Mouse (Mus musculus) forebrain, embryonic 13.5 days (tissue): Measurements from ENCODE around the gene Exph5. TPM values are rescaled to one million over a fixed set of nuclear protein-coding genes. Genes with fewer than 3 reads are reported as not detected.

Source experiments
- ATAC-seq: fragments of 200-750 bp; cut with Nextera tagmentation; 2 replicates; pipeline ENCODE4 v1.8.0; 2017
- H3K27ac ChIP-seq: fragments of 300-500 bp; sonication (generic); 2 replicates; pipeline ENCODE4 v1.5.1; 2015; ENCODE audit warnings: inconsistent platforms, mild to moderate bottlenecking, moderate library complexity
- H3K27me3 ChIP-seq: fragments of 300-500 bp; sonication (generic); 2 replicates; pipeline ENCODE4 v1.6.1; 2015; ENCODE audit warnings: mild to moderate bottlenecking, inconsistent platforms
- H3K36me3 ChIP-seq: fragments of 300-500 bp; sonication (generic); 2 replicates; pipeline ENCODE4 v1.6.1; 2015; ENCODE audit warnings: mild to moderate bottlenecking, inconsistent platforms; ENCODE audit not compliant: poor library complexity, severe bottlenecking
- H3K4me1 ChIP-seq: fragments of 300-500 bp; sonication (generic); 2 replicates; pipeline ENCODE4 v1.6.1; 2015; ENCODE audit warnings: inconsistent platforms
- H3K4me2 ChIP-seq: fragments of 300-500 bp; sonication (generic); 2 replicates; pipeline ENCODE4 v1.6.1; 2015; ENCODE audit warnings: inconsistent platforms, mild to moderate bottlenecking, moderate library complexity
- H3K4me3 ChIP-seq: fragments of 300-500 bp; sonication (generic); 2 replicates; pipeline ENCODE4 v1.5.1; 2015; ENCODE audit warnings: mild to moderate bottlenecking, inconsistent platforms
- H3K9ac ChIP-seq: fragments of 300-500 bp; sonication (generic); 2 replicates; pipeline ENCODE4 v1.6.1; 2015; ENCODE audit warnings: mild to moderate bottlenecking, inconsistent platforms
- H3K9me3 ChIP-seq: fragments of 300-500 bp; sonication (generic); replicated peaks from 2 replicates; pipeline ENCODE4 v1.6.1; 2016; ENCODE audit warnings: inconsistent platforms
- WGBS: fragments of 180-500 bp; shearing (Covaris S2); methylation state at CpG from one replicate; pipeline ENCODE4 v1.1.7; 2015; 5-methylcytosine and 5-hydroxymethylcytosine counted together
- polyA plus RNA-seq: library from polyadenylated mRNA; unstranded; fragments of >200 nt; fragmentation: Nextera tagmentation; extraction: Ambion mirVana; gene quantifications from 2 replicates; pipeline ENCODE4 v1.2.1, GENCODE M21; 2015

Gene Exph5
- polyA plus RNA-seq, 1 experiment from 2014 or later: not detected

DNA sequence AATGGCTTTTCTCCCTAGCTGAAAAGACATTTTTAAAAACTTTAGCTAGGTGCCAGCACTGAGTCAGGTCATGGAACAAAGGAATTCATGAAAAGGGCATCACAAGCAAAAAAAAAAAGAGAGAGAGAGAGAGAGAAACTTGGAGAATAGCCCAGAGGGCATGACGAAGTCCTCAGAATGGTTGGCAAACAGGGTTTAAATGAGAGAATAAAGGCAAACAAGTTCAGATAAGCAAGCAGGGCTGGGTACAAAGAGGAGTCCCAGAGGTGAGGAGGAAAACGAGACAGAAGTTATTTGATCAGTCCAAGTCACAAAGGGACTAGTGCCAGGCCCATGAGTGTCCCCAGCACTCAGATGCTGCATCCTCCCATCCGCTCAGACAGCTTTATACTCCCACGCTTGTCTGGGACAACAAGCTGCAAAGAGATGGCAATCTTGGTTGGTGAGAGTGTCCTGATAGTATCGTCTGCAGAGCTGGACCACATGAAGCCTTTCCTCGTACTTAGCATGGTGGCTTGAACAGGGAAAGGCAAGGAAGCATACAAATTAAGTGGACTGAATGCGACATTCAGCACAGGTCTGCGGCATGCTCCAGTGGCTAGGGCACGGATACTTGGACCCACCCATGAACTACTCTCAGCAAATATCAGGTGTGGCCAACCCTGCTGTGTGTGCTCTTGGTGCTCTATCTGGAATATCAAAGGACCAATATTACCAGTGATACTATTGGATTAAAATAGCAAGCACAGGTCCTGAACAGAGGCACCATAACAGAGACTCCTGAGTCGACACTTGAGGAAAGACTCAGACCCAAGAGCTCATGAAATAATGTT lies 22.2 kb downstream of the Exph5 start:
- Histone ChIP-seq H3K4me3 (no peak overlapping the region), H3K4me1 (no peaks in the 10 kb centered on the region), H3K27ac (no peak overlapping the region), H3K9me3 (no peaks in the 10 kb centered on the region), H3K36me3 (no peaks in the 10 kb centered on the region), H3K4me2 (no peak overlapping the region), H3K27me3 (0 out of 2 replicates have a peak, but pooled peaks cover 3% of the 10 kb centered on the region), H3K9ac (no peak overlapping the region)
- no peak for ATAC-seq
- 78% methylated on average over 10 of the region's 10 CpGs for WGBS

DNA sequence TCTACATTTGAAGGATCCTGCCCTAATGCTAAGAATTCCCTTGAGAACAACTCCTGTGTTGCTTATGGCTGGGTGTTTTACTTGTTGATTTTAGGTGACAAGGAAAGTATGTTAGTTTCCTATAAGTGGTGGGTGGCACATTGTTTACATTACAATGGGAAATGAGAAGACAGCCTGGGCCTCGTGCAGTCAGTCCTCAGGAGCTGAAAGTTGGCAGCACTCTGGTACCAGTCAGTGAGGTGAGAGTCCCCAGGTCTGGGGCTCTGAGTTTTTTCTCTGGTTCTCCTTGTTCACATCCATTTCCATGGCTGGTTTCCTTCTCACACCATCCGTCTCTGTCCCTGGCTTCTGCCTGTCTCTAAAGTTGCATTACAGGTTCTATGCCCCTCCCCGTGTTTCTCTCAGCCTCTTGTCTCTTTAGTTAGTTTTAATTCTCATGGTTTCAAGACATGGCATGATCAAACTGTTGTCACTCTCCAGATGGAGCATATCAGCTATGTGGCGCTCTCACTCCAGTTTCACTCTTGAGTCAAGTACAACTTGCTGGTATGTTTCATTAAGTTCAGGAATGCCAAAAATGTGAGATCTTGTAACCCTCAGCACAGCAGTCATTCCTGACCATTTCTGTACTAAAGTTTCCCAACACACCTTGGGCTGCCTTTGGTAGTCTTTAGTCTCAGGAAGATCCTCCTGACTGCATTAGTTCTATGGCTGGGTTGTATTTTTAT lies 24.1 kb downstream of the Exph5 start:
- H3K4me2 ChIP-seq: no peak overlapping the region
- ATAC-seq: no peak
- H3K36me3 ChIP-seq: no peaks in the 10 kb centered on the region
- H3K4me3 ChIP-seq: no peak overlapping the region
- no peak overlapping the region for H3K9ac ChIP-seq
- 72% methylated on average over 4 of the region's 4 CpGs for WGBS
- no peak overlapping the region for H3K27ac ChIP-seq
- peaks cover 5% of the 10 kb centered on the region; the same call in 1 of the 2 replicates for H3K4me1 ChIP-seq
- H3K9me3 ChIP-seq: no peaks in the 10 kb centered on the region
- 0 out of 2 replicates have a peak, but pooled peaks cover 3% of the 10 kb centered on the region for H3K27me3 ChIP-seq

DNA sequence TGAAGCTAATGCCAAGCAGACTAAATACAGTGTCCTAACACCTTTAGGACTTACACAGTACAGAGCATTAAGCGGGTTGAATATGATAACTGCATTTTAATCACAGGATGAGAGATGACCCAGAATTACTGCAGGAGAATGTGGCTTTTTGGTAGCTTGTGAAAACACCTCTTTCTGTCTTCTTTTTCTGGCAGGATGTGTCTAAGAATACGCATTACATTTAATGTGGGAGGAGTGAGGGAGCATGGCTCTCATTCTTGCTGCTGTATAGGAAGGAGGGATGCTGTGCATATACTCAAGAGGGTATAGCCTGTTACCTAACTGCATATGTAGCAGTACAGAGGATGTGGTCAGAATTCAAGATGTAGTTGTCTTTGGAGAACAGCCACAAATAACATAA lies 26.7 kb downstream of the Exph5 start:
- Histone ChIP-seq H3K9me3 (no peaks in the 10 kb centered on the region), H3K4me2 (no peak overlapping the region), H3K4me3 (no peak overlapping the region), H3K9ac (no peak overlapping the region), H3K36me3 (no peaks in the 10 kb centered on the region), H3K4me1 (peaks cover 5% of the 10 kb centered on the region; the same call in 1 of the 2 replicates), H3K27ac (no peak overlapping the region), H3K27me3 (0 out of 2 replicates have a peak, but pooled peaks cover 3% of the 10 kb centered on the region)
- no peak for ATAC-seq
- 83% methylated on average over 2 of the region's 2 CpGs for WGBS

DNA sequence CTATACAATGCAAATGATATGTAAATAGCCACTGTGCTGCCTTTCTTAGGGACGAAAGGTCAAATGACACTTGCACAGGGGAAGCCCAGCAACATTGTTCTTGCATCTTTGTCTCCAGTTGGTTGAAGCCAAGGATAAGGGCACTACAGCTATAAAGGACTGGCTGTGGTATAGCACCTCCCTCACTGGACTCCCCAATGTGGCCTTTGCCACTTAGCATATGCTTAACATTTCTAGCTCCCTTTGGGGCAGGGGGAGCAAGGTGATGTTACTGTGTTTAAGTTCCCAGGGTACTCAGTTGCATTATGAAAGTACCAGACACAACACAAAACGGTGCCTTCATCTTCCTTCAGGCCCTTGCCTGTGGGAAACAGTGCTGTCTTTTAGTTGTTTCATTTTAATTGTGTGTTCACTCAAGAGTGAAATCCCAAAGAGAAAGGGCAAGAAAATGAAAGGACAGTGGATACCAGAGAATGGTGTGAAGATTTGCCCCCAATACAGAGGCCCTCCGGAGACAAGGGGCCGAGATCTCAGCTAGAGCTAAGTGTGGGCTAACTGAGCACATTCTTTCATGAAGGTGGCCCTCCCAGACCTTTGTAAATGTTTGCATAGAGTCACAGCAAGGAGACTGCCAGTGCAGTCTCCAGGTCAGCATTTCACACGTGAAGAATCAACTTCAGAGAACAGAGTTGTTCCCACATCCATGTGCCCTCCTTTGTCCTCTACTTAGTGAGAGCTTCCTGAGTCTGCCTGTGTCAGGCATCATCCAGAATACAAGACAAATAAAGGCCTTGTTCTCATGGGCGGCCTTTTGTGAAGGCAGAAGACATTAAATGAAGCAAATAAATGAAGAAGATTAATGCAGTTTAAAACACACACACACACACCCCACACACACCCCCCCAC lies 28.1 kb downstream of the Exph5 start:
- no peak overlapping the region for H3K4me2 ChIP-seq
- no peak overlapping the region for H3K9ac ChIP-seq
- no peaks in the 10 kb centered on the region for H3K9me3 ChIP-seq
- H3K27ac ChIP-seq: no peak overlapping the region
- H3K27me3 ChIP-seq: 0 out of 2 replicates have a peak, but pooled peaks cover 3% of the 10 kb centered on the region
- no peak overlapping the region for H3K4me3 ChIP-seq
- H3K36me3 ChIP-seq: no peaks in the 10 kb centered on the region
- no peak for ATAC-seq
- H3K4me1 ChIP-seq: peaks cover 5% of the 10 kb centered on the region; the same call in 1 of the 2 replicates
- 14% methylated on average over 6 of the region's 6 CpGs for WGBS

DNA sequence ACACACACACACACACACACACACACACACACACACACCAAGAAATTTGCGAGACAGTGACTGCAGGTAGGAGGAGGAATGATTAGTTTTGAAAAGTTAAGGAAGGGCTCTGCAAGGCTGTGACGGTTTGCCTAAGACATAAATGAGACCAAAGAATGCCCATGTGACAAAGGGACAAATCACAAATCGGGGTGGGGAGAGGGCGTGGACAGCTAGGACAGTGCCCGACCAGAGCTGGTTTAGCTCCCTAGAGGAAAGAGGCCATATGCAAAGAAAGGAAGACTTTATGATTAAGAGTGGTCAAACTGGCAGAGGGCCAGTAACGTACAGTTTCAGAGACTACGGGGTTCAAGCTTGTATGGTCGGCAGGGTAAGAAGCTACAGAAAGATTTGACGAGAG lies 28.8 kb downstream of the Exph5 start:
- peaks cover 5% of the 10 kb centered on the region; the same call in 1 of the 2 replicates for H3K4me1 ChIP-seq
- no peak overlapping the region for H3K9ac ChIP-seq
- H3K27ac ChIP-seq: no peak overlapping the region
- ATAC-seq: no peak
- no peaks in the 10 kb centered on the region for H3K9me3 ChIP-seq
- H3K36me3 ChIP-seq: no peaks in the 10 kb centered on the region
- 0 out of 2 replicates have a peak, but pooled peaks cover 3% of the 10 kb centered on the region for H3K27me3 ChIP-seq
- no peak overlapping the region for H3K4me2 ChIP-seq
- no peak overlapping the region for H3K4me3 ChIP-seq
- 70% methylated on average over 9 of the region's 9 CpGs for WGBS

DNA sequence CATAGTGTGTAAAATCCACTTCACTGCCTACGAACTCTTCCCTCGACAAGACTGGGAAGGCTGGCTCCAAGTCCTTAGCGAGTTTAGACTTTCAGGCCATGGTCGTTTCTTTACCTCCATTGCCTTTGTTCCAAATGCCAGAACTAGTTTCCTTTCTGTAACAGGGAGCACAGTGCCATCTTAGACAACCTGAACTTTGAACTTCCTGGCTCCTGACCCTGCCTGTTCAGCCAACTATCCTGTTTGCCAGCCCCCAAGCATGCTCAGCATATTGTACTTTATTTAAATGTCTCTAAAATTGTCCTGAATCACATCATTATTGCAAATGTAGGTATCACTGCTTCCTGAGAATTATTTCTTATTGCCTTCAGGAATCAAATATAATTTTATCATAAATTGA lies 32.0 kb downstream of the Exph5 start:
- no peak for ATAC-seq
- Histone ChIP-seq H3K4me1 (peaks cover 5% of the 10 kb centered on the region; the same call in 1 of the 2 replicates), H3K9ac (no peak overlapping the region), H3K4me3 (no peak overlapping the region), H3K9me3 (no peaks in the 10 kb centered on the region), H3K27me3 (no peaks in the 10 kb centered on the region), H3K4me2 (no peak overlapping the region), H3K36me3 (no peaks in the 10 kb centered on the region), H3K27ac (no peak overlapping the region)
- WGBS: 81% methylated on average over 4 of the region's 4 CpGs

DNA sequence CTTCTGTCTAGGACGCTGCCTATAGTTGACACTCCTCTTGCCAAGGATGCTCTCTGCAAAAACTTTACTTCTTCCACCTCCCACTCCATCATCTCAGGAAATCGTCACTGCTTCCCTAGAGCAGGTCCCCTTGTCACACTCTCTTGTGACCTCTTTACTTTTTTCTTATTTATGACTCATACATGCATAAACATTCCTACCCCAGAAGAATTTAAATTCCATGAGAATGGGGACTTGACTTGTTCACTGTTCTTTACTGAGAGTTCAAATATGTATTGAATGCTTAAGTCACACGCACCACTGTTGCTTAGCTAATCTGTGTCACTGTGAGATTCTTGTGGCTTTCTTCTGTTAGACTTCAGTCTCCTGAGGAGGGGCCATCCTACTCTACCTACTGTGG lies 33.7 kb downstream of the Exph5 start:
- no peaks in the 10 kb centered on the region for H3K4me1 ChIP-seq
- WGBS: 79% methylated on average over 3 of the region's 3 CpGs
- no peak overlapping the region for H3K4me3 ChIP-seq
- H3K4me2 ChIP-seq: no peak overlapping the region
- no peak overlapping the region for H3K27ac ChIP-seq
- no peaks in the 10 kb centered on the region for H3K27me3 ChIP-seq
- no peak for ATAC-seq
- no peaks in the 10 kb centered on the region for H3K36me3 ChIP-seq
- no peak overlapping the region for H3K9ac ChIP-seq
- H3K9me3 ChIP-seq: no peaks in the 10 kb centered on the region

DNA sequence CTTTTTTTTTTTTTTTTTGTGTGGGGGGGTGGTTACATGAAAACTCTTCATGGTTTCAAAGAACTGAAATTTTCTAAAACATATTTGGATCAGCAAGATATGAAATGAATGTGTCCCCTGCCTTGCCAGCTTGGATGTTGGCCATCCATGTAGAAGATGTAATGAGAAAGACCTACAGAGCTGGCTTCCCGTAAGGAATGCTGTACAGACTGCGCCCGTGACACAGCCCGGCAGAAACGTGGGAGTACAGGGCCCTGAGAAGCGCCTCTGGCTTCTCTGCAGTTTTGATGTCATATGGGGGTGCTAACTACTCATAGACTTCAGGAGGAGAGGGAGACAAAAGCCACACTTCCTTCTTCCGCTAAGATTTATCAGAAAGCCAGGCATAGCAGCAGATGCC lies 38.1 kb downstream of the Exph5 start:
- Histone ChIP-seq H3K27ac (no peak overlapping the region), H3K4me1 (peaks cover 8% of the 10 kb centered on the region; the same call in 1 of the 2 replicates), H3K36me3 (no peaks in the 10 kb centered on the region), H3K9ac (no peak overlapping the region), H3K4me3 (no peak overlapping the region), H3K4me2 (no peak overlapping the region), H3K27me3 (peaks cover 9% of the 10 kb centered on the region), H3K9me3 (no peaks in the 10 kb centered on the region)
- ATAC-seq: no peak
- WGBS: 84% methylated on average over 7 of the region's 7 CpGs

DNA sequence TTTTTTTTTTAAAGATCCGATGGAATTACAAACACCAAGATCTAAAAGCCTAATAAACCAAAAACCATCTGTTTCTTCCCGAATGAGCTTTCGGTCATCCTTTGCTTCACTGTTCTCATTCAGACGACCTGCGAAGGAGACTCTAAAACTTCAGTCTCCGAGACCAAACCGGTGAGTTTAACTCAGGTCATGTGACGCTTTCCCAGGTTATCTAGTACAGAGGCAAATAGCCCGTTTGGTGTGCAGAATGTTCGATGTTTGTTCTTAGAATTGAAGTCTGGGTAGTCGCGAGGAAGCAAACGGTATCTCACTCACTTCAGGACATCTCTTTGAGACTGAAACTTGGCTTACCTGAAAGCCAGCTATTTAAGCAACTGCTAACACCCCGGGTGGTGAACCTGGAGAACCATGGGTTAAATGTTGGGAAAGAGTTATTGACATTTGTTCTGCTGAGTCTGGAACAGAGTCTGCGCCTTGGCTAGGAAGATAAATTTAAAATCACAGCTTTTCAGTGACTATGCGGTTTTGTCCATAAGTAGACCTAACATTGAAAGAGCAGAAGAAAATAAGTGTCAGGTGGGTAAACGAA lies 39.0 kb downstream of the Exph5 start:
- Histone ChIP-seq H3K4me3 (peak overlapping the region; percentile 39), H3K36me3 (no peaks in the 10 kb centered on the region), H3K9me3 (no peaks in the 10 kb centered on the region), H3K9ac (peak overlapping the region; percentile 46; the same call in 1 of the 2 replicates), H3K4me1 (peaks cover 8% of the 10 kb centered on the region; the same call in 1 of the 2 replicates), H3K27me3 (peaks cover 9% of the 10 kb centered on the region), H3K27ac (no peak overlapping the region), H3K4me2 (peak overlapping the region; percentile 71)
- no peak for ATAC-seq
- 52% methylated on average over 17 of the region's 17 CpGs for WGBS

DNA sequence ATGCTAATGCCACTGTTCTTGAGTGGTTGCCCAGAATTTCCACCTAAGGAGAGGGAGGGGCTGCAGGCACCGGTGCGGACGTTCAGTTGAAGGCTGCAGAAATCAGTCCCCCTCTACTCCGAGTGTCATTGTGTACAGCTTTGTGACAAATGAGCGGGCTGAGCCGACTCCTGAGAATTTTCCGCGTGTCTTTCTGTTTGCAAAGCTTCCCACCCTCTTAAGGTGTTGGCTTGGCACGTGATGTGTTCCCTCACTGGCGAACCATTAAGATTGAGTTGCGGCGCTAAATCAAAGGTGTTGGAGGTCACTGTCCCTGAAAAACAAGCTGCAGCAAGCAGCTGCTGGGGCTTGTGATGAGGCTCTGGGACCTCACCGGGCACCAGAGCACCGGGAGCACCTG lies 39.5 kb downstream of the Exph5 start:
- ATAC-seq: no peak
- no peak overlapping the region for H3K27ac ChIP-seq
- H3K27me3 ChIP-seq: peaks cover 9% of the 10 kb centered on the region
- 15% methylated on average over 14 of the region's 14 CpGs for WGBS
- H3K36me3 ChIP-seq: no peaks in the 10 kb centered on the region
- H3K9me3 ChIP-seq: no peaks in the 10 kb centered on the region
- H3K9ac ChIP-seq: peak overlapping the region; percentile 46
- H3K4me3 ChIP-seq: peak overlapping the region; percentile 39
- peak overlapping the region; percentile 71 for H3K4me2 ChIP-seq
- peaks cover 8% of the 10 kb centered on the region; the same call in 1 of the 2 replicates for H3K4me1 ChIP-seq

DNA sequence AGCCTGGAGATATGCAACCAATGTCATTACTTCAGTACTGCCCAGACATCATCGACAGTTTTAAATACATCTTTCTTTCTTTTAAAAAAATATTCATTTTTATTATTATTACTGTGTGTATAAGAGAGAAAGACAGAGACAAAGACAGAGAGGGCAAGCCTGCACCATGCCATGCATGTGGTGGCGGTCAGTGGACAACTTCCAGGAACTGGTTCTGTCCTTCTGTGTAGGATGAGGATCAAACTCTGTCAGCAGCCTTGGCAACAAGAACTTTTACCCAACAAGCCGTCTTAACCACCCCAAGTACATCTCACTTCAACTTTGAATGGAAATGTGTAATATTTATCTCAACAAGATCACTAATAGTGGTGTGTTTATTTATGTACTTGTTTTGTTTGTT lies 40.5 kb downstream of the Exph5 start:
- peaks cover 8% of the 10 kb centered on the region; the same call in 1 of the 2 replicates for H3K4me1 ChIP-seq
- no peak overlapping the region for H3K4me2 ChIP-seq
- H3K27ac ChIP-seq: no peak overlapping the region
- WGBS: 90% methylated on average over 3 of the region's 3 CpGs
- no peak for ATAC-seq
- H3K9me3 ChIP-seq: no peaks in the 10 kb centered on the region
- H3K4me3 ChIP-seq: no peak overlapping the region
- no peak overlapping the region for H3K9ac ChIP-seq
- no peaks in the 10 kb centered on the region for H3K36me3 ChIP-seq
- peaks cover 9% of the 10 kb centered on the region for H3K27me3 ChIP-seq
